Mouse (Mus musculus): Measurements from ENCODE around the gene Mapkapk3. TPM values are rescaled to one million over a fixed set of nuclear protein-coding genes. Genes with fewer than 3 reads are reported as not detected.

Mapkapk3 gene
- 1 to 10 TPM; 1.7 to 1.8 TPM for total RNA-seq (2021)
- long read RNA-seq, partial matches to known transcripts, result 0 of 1 reads
- long read RNA-seq, other reads (novel, unspliced or antisense), result 1 of 1 reads

GRCm38 (mm10) chr9:107289211-107290076 lies at the start of gene Mapkapk3:
Gene Mapkapk3, minus strand, starts transcription at chr9:107289877.
- peak; percentile 59 to 61 for DNase-seq (ENCODE audit: low spot score in 2 of 2)

- peak; percentile 79 to 85 for DNase-seq (ENCODE audit: low spot score in 2 of 2)
Observed at GRCm38 (mm10) chr9:107338172-107338883, 48.7 kb upstream of the Mapkapk3 start, which contains the start of gene Hemk1. Gene Hemk1, minus strand, starts transcription at chr9:107338350.

GRCm38 (mm10) chr9:107336386-107336785 lies 46.7 kb upstream of the Mapkapk3 start:
- DNase-seq (ENCODE audit: low spot score in 2 of 2), result no peak

GRCm38 (mm10) chr9:107335909-107336308 lies 46.2 kb upstream of the Mapkapk3 start:
- DNase-seq (ENCODE audit: low spot score in 2 of 2), result peak; percentile 65 to 71

- no peak for DNase-seq (ENCODE audit: low spot score in 2 of 2)
Observed at GRCm38 (mm10) chr9:107335046-107335445, 45.4 kb upstream of the Mapkapk3 start.

GRCm38 (mm10) chr9:107334356-107334755 lies 44.7 kb upstream of the Mapkapk3 start:
- DNase-seq (ENCODE audit: low spot score in 2 of 2), result no peak

DNA sequence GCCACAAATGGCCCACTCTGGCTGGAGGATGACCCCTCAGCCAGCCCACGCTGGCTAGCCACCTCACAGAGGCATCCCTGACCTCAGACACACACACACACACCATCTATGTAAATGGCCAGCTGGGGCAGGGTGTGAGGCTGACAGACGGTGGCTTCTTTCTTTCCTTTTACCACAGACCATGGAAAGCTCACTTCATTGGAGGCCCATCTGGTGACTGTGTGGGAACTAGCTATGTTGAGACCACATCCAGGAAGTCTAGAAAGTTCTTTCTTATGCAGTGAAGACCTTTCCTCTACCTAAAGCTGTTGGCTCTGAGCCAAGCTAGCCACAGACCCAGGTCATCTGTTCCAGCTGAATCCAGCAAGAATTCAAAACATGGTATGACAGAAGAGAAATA lies 44.0 kb upstream of the Mapkapk3 start:
- DNase-seq (ENCODE audit: low spot score in 2 of 2), result no peak

DNA sequence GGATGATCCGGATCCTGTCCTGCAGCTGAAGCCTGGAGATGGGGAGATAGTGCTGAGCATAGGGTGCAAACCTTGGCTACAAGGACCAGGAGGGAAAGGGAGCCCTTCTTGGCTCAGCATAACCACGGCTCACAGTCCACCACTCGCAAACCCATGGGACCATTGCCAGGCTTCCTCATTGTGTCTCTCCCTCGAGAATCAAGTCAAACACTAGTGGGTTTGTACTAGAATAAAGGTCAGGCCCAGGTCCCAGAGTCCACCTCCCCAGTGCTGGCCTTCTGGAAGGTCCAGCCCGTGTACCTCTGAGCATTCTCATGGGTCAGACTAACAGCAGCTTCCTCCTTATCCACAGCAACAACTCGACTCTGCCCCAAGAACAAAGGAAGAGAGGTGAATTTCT lies 41.1 kb upstream of the Mapkapk3 start:
- DNase-seq (ENCODE audit: low spot score in 2 of 2), result no peak

DNA sequence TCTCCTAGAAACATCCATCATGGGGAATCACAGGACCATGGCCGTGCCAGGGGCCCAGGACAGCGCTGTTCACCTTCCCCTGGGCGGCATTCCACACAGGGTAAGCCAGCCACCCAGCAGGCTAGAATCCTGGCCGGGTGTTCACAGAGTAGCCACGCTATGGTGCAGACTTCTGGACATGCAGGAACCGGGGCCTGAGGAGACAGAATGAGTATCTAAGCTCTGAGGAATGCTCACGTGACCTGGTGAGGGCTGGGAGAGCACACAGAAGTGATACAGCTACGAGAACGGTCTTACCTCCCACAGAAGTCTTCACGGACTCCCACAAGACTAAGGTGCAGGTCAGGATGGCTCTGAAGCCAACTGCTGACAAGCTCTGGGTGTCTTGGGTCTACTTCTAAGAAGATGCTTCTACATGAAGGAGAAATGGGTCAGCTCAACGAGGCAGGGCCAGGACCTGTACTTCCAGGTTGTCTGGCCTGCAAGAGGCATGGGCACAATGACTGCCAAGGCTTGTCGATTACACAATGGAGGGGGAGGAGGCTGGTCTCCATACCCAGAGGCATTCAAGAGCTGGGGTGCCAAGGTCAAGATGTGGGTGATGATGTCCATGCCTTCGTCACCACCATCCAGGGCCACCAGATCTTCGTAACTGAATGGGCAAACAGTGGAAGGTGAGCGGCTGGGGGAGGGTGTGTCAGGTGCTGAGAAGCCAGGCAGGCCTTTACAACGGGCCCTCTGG lies 38.4 kb upstream of the Mapkapk3 start:
- no peak for DNase-seq (ENCODE audit: low spot score in 2 of 2)

DNA sequence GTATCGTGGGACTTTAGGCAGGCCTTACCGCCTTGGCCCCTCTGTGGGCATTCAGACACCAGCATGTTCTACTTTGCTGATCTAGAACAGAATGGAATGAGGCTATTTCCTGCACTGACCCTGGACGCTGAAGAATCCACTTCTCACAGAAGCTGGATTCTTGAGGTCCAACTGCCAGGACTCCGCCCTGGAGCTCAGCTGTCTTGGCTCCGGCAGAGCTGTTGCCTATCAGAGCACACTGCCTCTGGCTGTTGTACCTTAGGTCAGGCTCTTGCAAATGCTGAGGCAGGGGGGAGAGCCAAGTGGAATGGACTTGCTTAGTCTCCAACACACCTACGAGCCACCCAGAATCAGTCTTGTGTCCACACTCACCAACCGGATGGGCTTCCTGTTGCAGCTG lies 36.2 kb upstream of the Mapkapk3 start:
- DNase-seq (ENCODE audit: low spot score in 2 of 2), result no peak

GRCm38 (mm10) chr9:107324799-107325561 lies 35.3 kb upstream of the Mapkapk3 start:
- DNase-seq (ENCODE audit: low spot score in 2 of 2), result no peak

GRCm38 (mm10) chr9:107323558-107323957 lies 33.9 kb upstream of the Mapkapk3 start:
- DNase-seq (ENCODE audit: low spot score in 2 of 2), result peak; percentile 52 to 61

GRCm38 (mm10) chr9:107322461-107323050 lies 32.9 kb upstream of the Mapkapk3 start:
- no peak for DNase-seq (ENCODE audit: low spot score in 2 of 2)

- no peak for DNase-seq (ENCODE audit: low spot score in 2 of 2)
Observed at GRCm38 (mm10) chr9:107315791-107316190, 26.1 kb upstream of the Mapkapk3 start.

- no peak for DNase-seq (ENCODE audit: low spot score in 2 of 2)
Observed at GRCm38 (mm10) chr9:107313926-107314325, 24.2 kb upstream of the Mapkapk3 start.

GRCm38 (mm10) chr9:107312811-107313584 lies 23.3 kb upstream of the Mapkapk3 start:
- DNase-seq (ENCODE audit: low spot score in 2 of 2), result no peak

DNA sequence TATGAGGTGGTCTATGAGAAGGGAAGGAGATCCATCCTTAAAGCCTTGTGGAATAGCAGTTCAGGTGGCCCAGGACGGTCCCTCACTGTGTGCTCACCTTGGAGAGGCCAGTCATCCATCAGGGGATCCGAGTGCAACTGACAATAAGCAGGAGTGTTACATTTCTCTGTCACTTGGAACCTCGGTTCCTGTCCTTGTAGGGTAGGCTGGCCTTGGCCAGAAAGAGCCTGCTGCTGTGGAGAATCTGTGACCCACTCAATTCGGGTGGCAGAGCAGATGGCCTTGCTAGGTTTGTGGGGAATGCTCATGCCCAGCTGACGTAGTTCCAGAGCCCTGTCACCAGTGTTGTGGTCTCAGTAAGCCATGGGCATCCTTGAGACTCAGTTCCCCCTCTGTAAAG lies 19.9 kb upstream of the Mapkapk3 start:
- DNase-seq (ENCODE audit: low spot score in 2 of 2), result no peak

GRCm38 (mm10) chr9:107309171-107309570 lies 19.5 kb upstream of the Mapkapk3 start:
- DNase-seq (ENCODE audit: low spot score in 2 of 2), result no peak

- DNase-seq (ENCODE audit: low spot score in 2 of 2), result no peak
Observed at GRCm38 (mm10) chr9:107308346-107309000, 18.8 kb upstream of the Mapkapk3 start.
